Mouse (Mus musculus): Measurements from ENCODE around the gene Adgrd1.

GRCm38 (mm10) chr5:129051910-129052309 lies 44.6 kb upstream of the Adgrd1 start:
- peak; percentile 40 for TF ChIP-seq CTCF (conservative IDR thresholded peaks at IDR 0.05; ENCODE audit: low read length)
- no peak for TF ChIP-seq NANOG (IDR thresholded peaks at IDR 0.05; ENCODE audit: borderline replicate concordance, low read length)
- TF ChIP-seq POU5F1 (IDR thresholded peaks at IDR 0.05; ENCODE audit: borderline replicate concordance, low read length): no peak

All from E14TG2a.4 (cell line).